Mouse (Mus musculus): ENCODE measurements around the gene Myo9b.

The Myo9b gene

DNA sequence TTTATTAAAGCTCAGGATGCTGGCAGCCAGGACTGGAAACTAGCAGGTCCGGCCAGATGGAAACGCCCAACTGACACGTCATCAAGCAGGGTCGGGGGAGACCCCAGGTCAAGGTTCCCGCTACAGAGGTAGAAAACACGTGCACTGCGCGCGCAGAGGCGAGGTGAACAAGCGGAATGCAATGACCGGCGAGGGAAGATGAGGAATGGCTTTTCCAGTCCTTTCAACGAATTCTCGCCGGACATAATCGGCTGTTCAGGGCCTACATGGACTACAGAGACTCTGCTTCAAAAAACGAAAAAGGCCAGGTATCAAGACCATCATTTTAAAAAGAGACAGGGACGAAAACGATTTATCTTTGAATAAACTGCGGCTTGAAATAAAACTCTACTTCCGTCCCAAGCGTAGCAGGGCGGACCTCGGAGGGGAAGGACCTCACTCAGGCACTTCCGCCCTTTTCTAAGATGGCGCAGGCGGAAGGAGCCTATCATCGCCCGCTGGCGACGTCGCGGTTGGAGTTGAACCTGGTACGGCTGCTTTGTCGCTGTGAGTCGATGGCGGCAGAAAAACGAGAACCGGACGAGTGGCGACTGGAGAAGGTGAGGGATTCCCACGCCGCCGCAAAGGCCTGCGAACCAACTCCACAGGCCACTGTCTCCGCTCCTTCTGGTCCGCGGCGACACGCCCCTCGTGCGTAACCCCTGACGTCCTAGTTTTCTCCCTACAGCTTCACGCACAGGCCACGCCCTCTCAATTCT, 94.4 kb downstream of the Myo9b start, which contains the start of gene Use1:
TSS of gene Use1 (plus strand) at position 78 of the 758 bp plus-strand sequence.
- CTCF ChIA-PET: no interaction called here

DNA sequence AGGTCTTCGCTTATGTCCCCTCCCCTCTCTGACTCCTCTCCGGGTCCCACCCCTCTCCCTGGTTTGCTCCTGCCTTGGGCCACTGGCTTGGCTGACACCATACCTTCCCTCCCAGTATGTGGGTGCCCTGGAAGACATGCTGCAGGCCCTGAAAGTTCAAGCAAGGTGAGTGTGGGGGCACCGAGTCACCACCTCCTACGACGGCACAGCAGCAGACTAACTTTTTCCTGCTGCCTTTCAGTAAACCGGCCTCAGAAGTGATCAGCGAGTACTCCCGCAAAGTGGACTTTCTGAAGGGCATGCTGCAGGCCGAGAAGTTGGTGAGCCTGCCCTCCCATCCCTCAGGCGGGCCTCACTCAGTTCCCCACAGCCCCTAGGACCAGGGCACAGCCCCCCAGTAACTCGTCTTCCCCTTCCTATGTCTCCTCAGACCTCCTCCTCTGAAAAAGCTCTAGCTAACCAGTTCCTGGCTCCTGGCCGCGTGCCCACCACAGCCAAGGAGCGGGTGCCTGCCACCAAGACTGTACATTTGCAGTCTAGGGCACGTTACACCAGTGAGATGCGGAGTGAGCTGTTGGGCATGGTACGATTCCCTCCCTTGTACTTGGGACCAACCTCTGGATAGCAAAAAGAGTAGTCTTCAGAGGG, 95.1 kb downstream of the Myo9b start:
- CTCF ChIA-PET: no interaction called here

DNA sequence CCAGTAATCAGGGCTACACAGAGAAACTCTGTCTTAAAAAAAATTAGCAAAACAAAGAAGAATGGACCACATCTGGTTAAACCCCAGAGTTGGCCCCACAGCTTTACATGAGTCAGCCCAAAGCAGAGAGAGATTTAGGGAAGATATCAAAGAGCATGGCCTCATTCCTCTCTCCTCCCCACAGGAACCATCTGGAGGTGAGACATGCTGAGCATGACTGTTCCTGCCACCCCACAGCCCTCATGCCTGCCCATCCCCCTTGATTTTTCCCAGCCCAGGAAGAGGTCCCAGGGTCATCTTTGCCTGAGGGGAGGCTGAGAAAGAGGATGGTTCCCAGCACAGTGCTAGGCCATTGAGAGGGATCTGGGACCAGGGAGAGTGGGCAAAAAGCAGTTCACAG, 95.9 kb downstream of the Myo9b start:
- CTCF ChIA-PET: interaction anchor here (0.5 kb wide), 1 partner anchor 26 kb away, joined by 4 read pairs; no protein-coding TSS in a partner anchor

DNA sequence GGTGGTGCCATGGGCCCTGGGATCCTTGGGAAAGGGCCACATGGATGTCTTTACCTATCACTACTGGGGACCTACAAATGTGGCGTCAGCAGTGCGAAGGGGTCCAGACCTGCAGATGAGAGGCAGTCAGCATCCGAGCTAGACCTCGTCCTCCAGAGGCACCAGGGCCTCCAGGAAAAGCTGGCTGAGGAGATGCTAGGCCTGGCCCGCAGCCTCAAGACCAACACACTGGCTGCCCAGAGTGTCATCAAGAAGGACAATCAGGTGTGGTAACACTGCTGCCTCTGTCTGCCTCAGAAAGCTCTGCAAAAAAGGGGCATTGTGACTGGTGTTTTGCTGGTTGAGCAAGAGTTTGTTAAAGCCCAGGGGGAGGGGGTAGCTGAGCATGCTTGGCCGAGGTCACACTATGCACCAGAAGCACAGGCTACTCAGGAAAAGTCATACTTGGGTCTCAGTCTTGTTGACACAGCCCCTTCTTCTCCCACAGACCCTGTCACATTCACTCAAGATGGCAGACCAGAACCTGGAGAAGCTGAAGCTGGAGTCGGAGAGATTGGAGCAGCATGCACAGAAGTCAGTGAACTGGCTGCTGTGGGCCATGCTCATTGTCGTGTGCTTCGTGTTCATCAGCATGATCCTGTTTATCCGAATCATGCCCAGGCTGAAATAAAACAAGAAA, 96.7 kb downstream of the Myo9b start:
- CTCF ChIA-PET: no interaction called here

DNA sequence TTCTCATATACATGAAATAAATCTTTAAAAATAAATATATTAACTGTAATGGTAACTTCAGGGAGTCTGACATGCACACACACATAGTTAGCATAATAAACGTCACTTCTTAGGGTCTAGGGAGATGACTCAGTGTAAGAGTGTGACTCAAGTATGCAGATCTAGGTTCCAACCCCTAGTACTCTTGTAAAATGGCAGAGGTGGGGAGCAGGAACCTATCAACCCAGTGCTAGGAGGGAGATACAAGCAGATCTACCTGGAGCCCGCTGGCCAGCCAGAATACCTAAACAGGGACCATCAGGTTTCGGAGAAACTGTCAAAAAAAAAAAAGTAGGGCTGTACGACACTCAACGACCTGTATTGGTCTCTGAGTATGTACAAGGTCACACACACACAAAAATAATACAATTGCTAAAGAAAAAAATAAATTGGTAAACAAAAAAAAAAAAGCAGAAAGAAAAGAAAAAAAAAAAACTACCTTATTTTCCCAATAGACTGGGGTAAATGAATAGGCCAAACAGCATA, 98.3 kb downstream of the Myo9b start:
- CTCF ChIA-PET: interaction anchor here (0.7 kb wide), 2 partner anchors 22 to 671 kb away, joined by 3 to 4 read pairs; no protein-coding TSS in a partner anchor

DNA sequence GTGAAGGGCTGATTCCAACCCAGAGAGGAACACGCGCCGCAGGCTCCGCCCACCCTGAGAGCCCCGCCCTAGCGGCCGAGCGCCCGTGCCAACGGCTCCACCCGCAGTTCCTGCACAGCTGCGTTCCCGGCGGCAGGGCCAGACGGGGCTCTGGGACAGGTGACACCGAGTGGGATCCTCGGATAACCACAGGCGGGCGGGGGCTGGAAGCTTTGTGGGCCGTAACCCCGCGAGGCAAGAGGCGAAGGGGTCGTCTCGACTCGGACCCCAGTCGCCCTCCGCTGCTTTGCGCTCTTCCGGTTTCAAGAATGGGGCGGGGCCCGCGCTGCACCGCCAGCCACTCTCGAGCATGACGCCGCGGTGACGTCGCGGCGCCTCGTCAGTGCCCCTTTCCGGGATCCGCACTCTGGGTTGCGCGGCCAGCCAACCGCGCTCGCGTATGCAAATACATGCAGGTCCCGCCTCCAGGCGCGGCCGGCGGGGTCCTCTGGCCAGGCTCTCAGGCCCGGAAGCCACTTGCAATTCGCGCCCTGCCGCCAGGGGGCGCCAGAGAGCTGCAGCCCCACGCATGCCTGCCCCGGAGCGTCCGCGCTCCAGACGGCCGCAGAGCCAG, 98.8 kb downstream of the Myo9b start, which contains the start of gene Ocel1:
TSS of gene Ocel1 (plus strand) at position 63 of the 613 bp plus-strand sequence.
- CTCF ChIA-PET: interaction anchor here (0.5 to 0.7 kb wide), 3 partner anchors 23 to 671 kb away, joined by 3 to 10 read pairs (median 4); no protein-coding TSS in a partner anchor

DNA sequence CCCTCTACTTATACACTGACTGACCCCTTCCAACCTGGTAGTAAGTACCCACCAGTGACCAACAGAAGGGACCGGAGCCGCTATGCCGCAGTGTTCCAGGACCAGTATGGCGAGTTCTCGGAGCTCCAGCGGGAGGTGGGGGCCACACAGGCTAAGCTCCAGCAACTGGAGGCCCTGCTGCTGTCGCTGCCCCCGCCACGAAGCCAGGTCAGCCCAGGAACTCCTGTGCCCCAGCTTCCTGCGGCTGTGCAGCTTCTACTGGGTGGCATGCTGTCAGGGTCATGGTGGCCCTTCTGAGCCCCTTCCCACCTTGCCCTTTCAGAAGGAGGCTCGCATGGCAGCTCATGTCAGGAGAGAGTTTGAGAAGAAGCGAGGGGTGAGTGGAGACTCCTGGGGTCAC, 99.9 kb downstream of the Myo9b start:
- CTCF ChIA-PET: interaction anchor here (0.6 kb wide), 1 partner anchor 156 kb away, joined by 3 read pairs; no protein-coding TSS in a partner anchor

DNA sequence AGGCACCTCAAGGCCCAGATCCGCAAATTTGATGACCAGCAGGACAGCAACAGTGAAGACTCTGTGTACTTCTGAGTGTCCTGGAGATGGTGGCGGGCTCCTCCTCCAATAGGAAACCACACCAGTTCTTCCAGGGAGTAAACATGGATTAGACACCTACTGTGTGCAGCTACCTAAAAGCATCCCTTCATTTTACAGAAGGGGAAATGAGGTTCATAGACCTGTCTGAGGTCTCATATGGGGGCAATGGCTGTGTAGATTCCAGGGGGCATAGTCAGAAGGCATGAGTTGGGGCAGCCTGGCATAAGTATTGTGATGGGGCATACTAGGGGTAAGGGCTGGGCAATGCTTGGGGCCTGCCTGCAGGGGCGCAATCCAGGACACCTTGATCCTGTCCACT, 100.5 kb downstream of the Myo9b start:
- CTCF ChIA-PET: interaction anchor here (0.6 to 0.8 kb wide), 2 partner anchors 9 to 26 kb away, joined by 3 to 4 read pairs; partner anchors contain the start of gene Nr2f6

DNA sequence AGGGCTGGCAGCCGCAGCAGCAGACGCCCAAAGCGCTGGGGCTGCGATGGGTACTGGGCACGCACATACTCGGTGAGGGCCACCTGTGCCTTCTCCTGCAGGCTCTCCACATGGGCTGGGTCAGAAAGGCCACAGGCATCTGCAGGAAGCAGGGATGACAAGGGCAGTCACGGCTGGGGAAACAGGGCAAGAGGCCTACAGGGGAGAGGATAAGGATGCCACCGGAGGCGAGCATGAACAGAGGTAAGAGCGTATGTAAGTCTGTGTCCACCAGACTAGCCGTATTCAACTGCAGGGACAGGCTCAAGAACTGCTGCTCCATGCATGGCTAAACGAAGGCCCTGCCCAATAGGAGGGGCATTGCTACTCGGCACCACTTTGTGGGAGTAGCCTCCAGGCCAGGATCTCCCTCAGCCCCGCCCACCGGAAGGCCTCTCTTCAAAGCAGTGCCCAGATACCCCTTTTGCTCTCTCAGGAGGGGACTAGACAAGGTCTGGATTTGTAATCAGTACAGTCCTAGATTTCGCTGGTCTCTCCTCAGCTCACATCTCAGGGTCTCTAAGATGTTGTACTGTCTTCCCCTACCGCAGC, 102.2 kb downstream of the Myo9b start:
- CTCF ChIA-PET: no interaction called here

DNA sequence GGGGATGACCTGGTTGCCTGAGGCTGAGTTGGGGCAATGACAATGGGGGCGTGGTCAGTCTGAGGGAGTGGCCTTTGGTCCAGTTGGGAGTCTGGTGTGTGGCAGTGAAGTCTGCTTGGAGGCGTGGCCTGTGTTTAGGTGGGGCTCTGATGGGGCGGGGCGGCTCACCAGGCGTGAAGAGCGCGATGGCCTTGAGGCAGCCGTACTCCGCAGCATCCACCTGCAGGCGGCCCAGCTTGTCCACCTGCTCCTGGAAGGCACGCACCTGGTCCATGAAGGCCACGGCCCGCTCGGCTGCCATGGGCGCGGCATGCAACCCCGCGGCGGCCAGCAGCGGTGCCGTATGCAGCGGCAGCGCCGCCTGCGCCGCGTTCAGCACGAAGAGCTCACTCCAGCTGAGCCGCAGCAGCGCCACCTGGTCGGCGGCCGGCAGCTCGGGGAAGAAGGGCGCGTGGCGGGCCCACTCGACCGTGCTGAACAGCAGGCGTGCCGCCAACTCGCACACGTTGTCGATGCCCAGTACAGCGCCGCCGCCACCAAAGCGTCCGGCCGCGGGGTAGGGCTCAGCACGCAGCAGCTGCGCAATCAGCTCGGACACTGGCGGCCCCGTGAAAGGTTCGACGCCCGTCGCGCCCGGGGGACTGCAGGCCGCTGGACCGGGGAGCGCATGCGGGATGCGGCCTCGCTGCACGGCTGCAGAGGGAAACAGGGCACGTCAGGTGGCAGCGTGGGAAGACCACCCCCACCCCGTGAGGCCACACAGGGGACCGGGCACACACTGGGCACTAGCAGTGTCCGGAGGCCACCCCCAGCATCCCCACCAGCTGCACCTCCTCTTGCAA, 103.3 kb downstream of the Myo9b start:
- CTCF ChIA-PET: no interaction called here

DNA sequence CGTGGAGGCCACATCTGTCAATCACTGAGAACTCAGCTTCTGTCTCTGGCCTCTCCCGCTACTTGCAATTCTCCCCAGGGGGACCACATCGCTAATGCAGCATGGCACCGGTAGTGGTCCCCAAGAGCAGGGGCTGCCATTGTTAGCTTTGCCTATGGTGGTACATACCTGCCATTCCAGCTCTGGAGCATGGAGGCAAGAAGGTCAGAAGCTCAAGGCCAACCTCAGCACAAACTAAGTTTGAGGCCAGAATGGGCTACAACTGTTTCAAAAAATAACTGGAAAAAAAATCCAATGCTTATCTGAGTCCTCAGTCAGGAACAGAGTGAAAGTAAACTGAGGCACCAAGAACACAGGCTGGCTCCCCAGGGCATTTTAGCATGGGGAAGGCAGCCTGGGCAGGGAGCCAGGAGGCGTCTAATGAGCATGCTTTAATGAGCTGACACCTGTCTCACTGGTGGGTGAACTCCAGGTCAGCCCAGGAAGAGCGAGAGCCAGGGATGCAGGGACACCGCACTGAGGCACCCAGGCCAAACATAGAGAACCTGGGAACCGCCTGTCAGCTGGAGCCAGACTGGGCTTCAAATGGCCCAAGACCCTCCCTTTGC, 104.0 kb downstream of the Myo9b start:
- CTCF ChIA-PET: interaction anchor here (0.8 kb wide), 1 partner anchor 658 kb away, joined by 3 read pairs; the partner anchor contains the start of gene Gm3336

DNA sequence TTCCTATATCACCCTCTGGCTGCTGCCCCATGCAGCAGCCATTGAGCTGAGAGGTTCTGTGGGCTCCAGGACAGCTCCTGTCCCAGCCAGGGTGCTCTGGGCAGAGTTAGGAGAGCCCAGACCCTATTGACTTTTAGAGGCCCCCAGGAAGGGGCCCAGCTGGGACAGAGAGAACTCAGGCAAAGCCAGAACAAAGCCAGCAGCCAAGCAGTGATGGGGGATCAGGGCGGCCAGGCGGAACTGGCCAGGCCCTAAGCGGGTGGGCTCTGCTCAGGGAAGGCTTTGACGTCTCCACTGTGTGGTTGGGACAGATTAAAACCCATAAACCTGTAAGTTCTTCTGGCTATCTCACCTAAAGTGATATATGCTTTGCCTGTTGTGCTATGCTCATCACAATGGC, 106.5 kb downstream of the Myo9b start:
- CTCF ChIA-PET: no interaction called here

DNA sequence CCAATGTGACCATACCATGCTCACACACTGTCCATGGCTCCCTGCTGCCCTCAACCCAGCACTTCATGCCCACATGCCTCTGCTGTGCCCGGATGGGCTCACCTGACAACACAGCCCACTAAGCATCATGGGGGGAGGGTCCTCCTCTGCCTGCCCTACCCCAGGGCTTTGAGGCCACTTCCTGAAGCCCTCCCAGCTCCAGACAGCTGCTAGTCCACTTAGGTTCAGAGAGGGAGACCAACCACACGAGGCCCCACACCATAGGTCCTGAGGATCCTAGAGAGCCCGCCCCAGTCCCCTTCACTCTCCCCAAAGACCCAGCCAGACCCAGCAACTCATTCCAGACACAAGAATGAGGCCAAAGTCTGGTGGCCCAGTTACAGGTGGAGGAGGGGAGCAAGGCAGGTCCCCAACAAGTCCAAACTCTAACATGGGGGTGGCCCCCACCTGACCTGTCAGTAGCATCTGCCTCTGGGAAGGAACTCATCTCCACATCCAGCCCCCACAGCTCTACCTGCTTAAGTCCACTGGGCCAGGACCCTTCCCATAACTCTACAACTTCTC, 107.1 kb downstream of the Myo9b start:
- CTCF ChIA-PET: no interaction called here

DNA sequence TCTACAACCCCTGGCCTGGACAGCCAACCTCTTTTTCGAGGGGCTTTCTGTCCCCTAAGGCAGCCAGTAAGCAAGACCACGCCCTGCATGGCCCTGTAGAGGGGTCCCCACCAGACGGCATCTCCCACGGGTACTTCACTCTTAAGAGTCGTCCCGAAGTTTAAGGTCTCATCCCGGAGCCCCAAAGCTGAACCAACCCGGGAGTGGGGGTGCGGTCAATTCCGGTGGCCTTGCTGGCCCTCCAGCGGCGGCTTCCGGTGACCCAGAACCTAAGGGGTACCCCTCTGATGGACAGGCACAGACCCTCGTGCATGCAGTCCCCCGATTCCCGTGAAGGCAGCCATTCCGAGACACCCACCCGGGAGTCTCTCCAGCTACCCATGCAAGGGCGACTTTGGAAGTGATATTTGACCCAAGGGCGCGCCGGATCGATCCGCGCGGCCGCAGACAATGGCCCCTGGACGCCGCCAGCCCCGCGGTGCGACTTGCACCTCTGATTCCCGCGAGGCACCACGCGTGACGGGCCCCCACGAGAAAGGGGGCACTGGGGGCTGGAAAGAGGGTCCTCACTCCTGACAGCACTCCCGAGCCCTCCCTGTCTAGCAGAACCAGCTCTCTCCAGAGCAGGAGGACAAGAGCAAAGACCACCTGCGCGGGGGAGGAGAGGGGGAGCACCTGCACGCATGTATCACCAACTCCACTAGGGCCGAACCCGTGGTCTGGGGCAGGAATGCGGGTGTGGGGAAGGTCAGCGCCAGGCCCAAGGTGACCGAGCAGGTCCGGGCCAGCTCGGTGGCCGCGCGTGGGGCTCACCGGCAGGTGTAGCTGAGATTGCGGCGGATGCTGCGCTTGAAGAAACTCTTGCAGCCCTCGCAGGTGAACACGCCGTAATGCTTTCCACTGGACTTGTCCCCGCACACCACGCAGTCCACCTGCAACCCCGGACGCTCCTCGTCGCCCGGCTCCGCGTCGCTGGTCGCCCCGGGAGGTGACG, 108.0 kb downstream of the Myo9b start:
- CTCF ChIA-PET: no interaction called here

DNA sequence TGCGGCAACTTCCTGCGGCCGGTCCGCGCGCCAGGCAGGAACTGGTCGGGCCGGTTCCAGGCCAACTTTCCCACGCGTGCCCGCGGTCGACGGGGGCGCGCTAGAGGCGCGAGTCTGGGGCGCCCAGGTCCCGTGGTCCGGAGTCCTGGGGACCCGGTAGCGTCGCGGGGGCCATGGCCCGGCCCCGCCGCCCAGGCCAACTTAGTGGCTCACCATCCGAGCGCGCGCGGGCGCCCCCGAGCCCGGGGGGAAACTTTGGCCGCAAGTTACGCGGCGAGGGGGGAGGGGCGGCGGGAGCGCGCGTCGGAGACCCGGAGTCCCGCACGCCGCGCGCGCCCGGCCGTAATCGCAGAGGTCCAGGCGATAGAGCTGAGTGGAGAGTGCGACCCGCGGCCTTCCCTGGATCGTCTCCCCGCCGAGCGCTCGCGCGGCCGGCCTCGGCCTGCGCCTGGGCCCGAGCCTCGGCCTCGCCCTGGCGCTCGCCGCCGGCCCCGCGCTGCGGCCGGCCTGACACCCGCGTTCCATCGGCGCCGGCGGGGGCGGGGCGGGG, 109.0 kb downstream of the Myo9b start, which contains the start of gene Nr2f6:
TSS of gene Nr2f6 (minus strand) at position 540 of the 550 bp plus-strand sequence.
- CTCF ChIA-PET: interaction anchor here (0.9 kb wide), 1 partner anchor 8 kb away, joined by 3 read pairs; no protein-coding TSS in a partner anchor

DNA sequence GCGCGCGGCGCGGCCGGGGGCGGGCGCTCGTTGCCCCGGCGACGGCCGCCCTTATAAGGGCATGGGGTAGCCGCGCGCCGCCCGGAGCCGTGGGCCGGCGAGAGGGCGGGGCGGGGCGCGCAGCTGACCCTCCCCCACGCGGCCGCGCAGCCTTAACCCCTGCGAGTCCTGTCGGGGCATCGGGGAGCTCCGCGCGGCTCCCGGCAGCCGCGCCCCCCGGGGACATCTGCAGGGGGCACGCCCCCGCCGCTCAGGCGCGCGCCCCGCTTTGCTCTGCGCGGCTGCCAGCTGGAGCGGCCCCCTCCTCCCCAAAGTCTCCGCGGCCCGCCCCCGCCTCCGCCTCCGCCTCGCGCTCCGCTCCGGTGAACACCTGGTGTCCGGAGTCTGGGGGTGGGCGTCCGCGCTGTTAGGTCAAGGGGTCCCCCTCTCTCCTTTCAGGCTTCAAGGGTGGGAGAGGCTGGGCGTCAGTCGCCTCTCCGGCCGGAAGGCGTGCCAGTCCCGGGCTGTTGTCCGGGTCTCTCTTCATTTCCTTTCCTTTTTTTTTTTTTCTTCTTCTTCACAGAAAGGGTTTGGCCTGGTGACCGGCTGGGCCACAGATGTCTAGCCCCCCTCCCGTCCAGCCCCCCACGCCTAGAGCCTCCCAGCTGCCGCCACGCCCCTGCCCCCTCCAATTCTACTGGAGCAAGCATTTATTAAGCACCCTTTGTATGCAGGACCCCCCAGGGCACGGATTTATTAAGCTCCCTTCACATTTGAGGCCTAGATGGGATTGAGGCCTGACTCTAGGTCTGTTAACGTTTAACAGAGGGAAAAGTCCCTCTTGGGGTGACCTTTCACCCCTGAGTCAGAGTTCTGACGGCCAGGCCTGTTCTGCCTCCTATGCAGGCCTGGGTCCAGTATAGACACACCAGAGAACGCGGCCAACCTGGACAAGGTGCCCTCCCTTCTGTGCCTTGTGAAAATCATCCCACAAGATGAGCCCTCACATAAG, 109.8 kb downstream of the Myo9b start:
- CTCF ChIA-PET: interaction anchor here (0.7 to 0.9 kb wide), 2 partner anchors 9 to 785 kb away, joined by 3 to 6 read pairs; no protein-coding TSS in a partner anchor

All from spleen, embryonic (tissue).